In the genomic region with DNA sequence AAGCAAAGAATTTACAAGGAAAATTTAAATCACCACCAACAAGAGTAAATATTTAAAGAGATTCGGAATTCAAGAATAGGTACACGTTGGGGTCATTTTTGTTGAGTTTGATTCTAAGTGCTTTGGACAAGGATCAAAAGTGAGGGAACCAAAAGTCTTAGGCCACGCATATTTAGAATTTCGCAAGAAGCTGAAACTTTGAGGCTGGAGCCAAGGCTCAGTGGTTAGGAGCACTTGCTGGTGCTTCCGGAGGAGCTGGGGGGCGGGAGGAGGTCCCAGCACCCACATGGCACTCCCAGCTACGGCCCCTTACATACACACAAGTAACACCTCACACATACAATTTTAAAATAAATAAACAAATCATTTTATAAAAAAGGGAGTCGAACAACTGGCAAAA, we compare ENCODE assay signal across 34 mouse cellular contexts. TPM values are rescaled to one million over a fixed set of nuclear protein-coding genes. Genes with fewer than 3 reads are reported as not detected.
DNase-seq lines count a peak whose midpoint lies in the region; ATAC-seq lines count a peak whose summit lies in the region.
"Had no signal": no experiment of that assay in that cellular context is flagged by ENCODE, and none has a peak within 500 bp of the region (broad histone marks: within the 10 kb centered on the region; RNA-seq: fewer than 3 reads in every experiment).

No protein-coding gene starts in this region.

- peak; percentile 94 for ATAC-seq in granulocyte monocyte progenitor cell, adult 5-6 weeks (replicated peaks; ENCODE audit: poor library complexity, severe bottlenecking)
- no peak for ATAC-seq in megakaryocyte-erythroid progenitor cell, adult 5-6 weeks (replicated peaks; ENCODE audit: low FRiP score, low TSS enrichment, poor library complexity, severe bottlenecking)
- ATAC-seq: CD4-positive, CD25-positive, alpha-beta regulatory T cell, adult 4 months; forebrain, embryonic 13.5 days; forebrain, embryonic 16.5 days; hindbrain, embryonic 16.5 days; intestine, embryonic 15.5 days had no signal

- no peaks in the 10 kb centered on the region for H3K36me3 ChIP-seq in heart, embryonic 10.5 days
- H3K36me3 ChIP-seq: intestine, embryonic 15.5 days had no signal

- no peak overlapping the region for H3K4me3 ChIP-seq in heart, embryonic 10.5 days
- H3K4me3 ChIP-seq: forebrain, embryonic 10.5 days; forebrain, embryonic 13.5 days; gastrocnemius, adult 2 months; heart, adult 2 months; hindbrain, embryonic 13.5 days; intestine, embryonic 15.5 days had no signal

- H3K27me3 ChIP-seq in heart, embryonic 10.5 days (ENCODE audit: insufficient read depth, poor library complexity, severe bottlenecking): no peaks in the 10 kb centered on the region
- H3K27me3 ChIP-seq: forebrain, embryonic 13.5 days; hindbrain, embryonic 13.5 days; intestine, embryonic 15.5 days had no signal

- H3K4me1 ChIP-seq in heart, embryonic 10.5 days: 0 out of 2 replicates have a peak, but pooled peaks cover 4% of the 10 kb centered on the region
- H3K4me1 ChIP-seq: forebrain, embryonic 10.5 days; forebrain, embryonic 13.5 days; hindbrain, embryonic 13.5 days; intestine, embryonic 15.5 days had no signal

- WGBS in heart, embryonic 10.5 days: 93% methylated on average over 8 of the region's 8 CpGs

- H3K9me3 ChIP-seq in heart, embryonic 10.5 days: no peaks in the 10 kb centered on the region
- H3K9me3 ChIP-seq: forebrain, embryonic 10.5 days; forebrain, embryonic 13.5 days; hindbrain, embryonic 13.5 days; intestine, embryonic 15.5 days had no signal

- peak; percentile 75 for DNase-seq in heart, adult 11 months
- no peak for DNase-seq in heart, embryonic 10.5 days (ENCODE audit: low spot score)
- peak; percentile 15 for DNase-seq in 3134 (ENCODE audit: extremely low read depth, insufficient read length, low spot score)
- no peak for DNase-seq in yolk sac, embryonic 10.5 days (ENCODE audit: low spot score)
- DNase-seq: adrenal gland, adult 2 months; adrenal gland, postnatal 14 days; cerebellum, adult 11-12 months; cerebellum, adult 8-10 months; cerebellum, postnatal 10 days; cerebellum, postnatal 36 days; gastrocnemius, adult 2 months; gastrocnemius, postnatal 14 days; heart, adult 2 months had no signal

- H3K27ac ChIP-seq in heart, embryonic 10.5 days: no peak overlapping the region
- H3K27ac ChIP-seq: forebrain, embryonic 10.5 days; forebrain, embryonic 13.5 days; gastrocnemius, adult 2 months; heart, adult 2 months; hindbrain, embryonic 13.5 days; intestine, embryonic 15.5 days had no signal

RNA-seq across cellular contexts. Expression of a gene that starts 20.5 kb away (rescaled TPM):
- not detected in 2 replicates for polyA plus RNA-seq in heart, embryonic 10.5 days (2016; fragmentation: Nextera tagmentation; extraction: Ambion mirVana)
- 0.49 TPM in 1 of 2 replicates, not detected in the other for total RNA-seq in granulocyte monocyte progenitor cell, adult 5-6 weeks (2014; fragmentation: Nextera tagmentation)
- not detected in 2 replicates for total RNA-seq in granulocyte monocyte progenitor cell, adult 5-6 weeks (2017)
- total RNA-seq in megakaryocyte-erythroid progenitor cell, adult 5-6 weeks (2014; fragmentation: Nextera tagmentation): 0.28 TPM in 1 of 2 replicates, not detected in the other
- total RNA-seq in megakaryocyte-erythroid progenitor cell, adult 5-6 weeks (2017): not detected in 2 replicates
- total RNA-seq: adrenal gland, adult 2 months; adrenal gland, postnatal 14 days; gastrocnemius, adult 2 months; gastrocnemius, postnatal 14 days; gastrocnemius, postnatal 4 days; heart, adult 2 months; heart, postnatal 25 days; hematopoietic stem cell, adult 5-6 weeks; MEL had no signal
- polyA plus RNA-seq: adrenal gland, adult 2 months; brain, embryonic 14.5 days; C2C12; embryonic facial prominence, embryonic 11.5 days; embryonic facial prominence, embryonic 14.5 days; forebrain, embryonic 10.5 days; forebrain, embryonic 13.5 days; frontal cortex, adult 2 months; heart, adult 2 months; heart, embryonic 11.5 days; heart, embryonic 14.5 days; heart, postnatal 0 days; hindbrain, embryonic 13.5 days; intestine, embryonic 15.5 days had no signal

RNA-seq across cellular contexts. Expression of a gene that starts 38.6 kb away (rescaled TPM):
- polyA plus RNA-seq in heart, embryonic 10.5 days (2016; fragmentation: Nextera tagmentation; extraction: Ambion mirVana): 6.6 TPM in 2 replicates
- 6.5 and 8.3 TPM in 2 replicates for total RNA-seq in granulocyte monocyte progenitor cell, adult 5-6 weeks (2014; fragmentation: Nextera tagmentation)
- 12.2 and 14.5 TPM in 2 replicates for total RNA-seq in granulocyte monocyte progenitor cell, adult 5-6 weeks (2017)
- 4.2 and 5.4 TPM in 2 replicates for total RNA-seq in megakaryocyte-erythroid progenitor cell, adult 5-6 weeks (2014; fragmentation: Nextera tagmentation)
- total RNA-seq in megakaryocyte-erythroid progenitor cell, adult 5-6 weeks (2017): 4.9 and 7.8 TPM in 2 replicates

RNA-seq across cellular contexts. Expression of a gene that starts 39.8 kb away (rescaled TPM):
- 12.0 and 16.2 TPM in 2 replicates for polyA plus RNA-seq in heart, embryonic 10.5 days (2016; fragmentation: Nextera tagmentation; extraction: Ambion mirVana)
- total RNA-seq in granulocyte monocyte progenitor cell, adult 5-6 weeks (2014; fragmentation: Nextera tagmentation): 42.6 and 55.4 TPM in 2 replicates
- total RNA-seq in granulocyte monocyte progenitor cell, adult 5-6 weeks (2017): 13.4 and 14.6 TPM in 2 replicates
- total RNA-seq in megakaryocyte-erythroid progenitor cell, adult 5-6 weeks (2014; fragmentation: Nextera tagmentation): 25.5 and 26.6 TPM in 2 replicates
- total RNA-seq in megakaryocyte-erythroid progenitor cell, adult 5-6 weeks (2017): 5.1 and 7.2 TPM in 2 replicates

Comparison
In these comparisons a context has a peak if more than half of its experiments do, and no peak if none do; other contexts are left out.
1. DNase-seq: peak in heart, adult 11 months (single experiment) and 3134 (single experiment); none in heart, embryonic 10.5 days (single experiment) and yolk sac, embryonic 10.5 days (single experiment).